ENCODE assay signal across 8 mouse cellular contexts in the genomic region with DNA sequence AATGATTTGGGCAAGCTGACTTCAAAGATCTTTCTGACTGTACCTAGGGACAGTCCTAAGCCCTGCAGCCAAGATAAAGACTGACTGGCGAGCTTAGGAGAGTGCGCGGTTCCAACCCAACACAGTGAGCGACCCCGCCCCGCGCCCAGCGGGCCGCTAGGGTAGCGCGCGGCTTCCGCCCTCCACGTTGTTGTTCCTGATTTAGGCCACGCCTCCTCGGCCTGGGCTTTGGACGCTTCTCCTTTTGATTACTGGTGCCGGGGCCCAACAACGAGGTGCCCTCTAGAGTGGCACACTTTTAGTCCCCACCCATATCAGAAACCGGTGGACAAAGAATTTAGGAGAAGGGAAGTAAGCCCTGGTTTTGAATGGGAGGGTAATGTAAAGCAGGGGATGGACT. TPM values are rescaled to one million over a fixed set of nuclear protein-coding genes. Genes with fewer than 3 reads are reported as not detected.
DNase-seq lines count a peak whose midpoint lies in the region; ATAC-seq and TF ChIP-seq lines count a peak whose summit lies in the region.

No protein-coding gene starts in this region.

- H3K4me3 ChIP-seq in layer of hippocampus, adult 2 months: peak overlapping the region; percentile 99
- peak overlapping the region; percentile 89 for H3K4me3 ChIP-seq in intestine, embryonic 16.5 days (ENCODE audit: low read length)
- peak overlapping the region; percentile 79 to 84 for H3K4me3 ChIP-seq in liver, embryonic 14.5 days (ENCODE audit: insufficient read depth in 1 of 2, low read depth in 2 of 2, low read length in 2 of 2)

- peak; percentile 64 for TF ChIP-seq CTCF in layer of hippocampus, adult 2 months (conservative IDR thresholded peaks at IDR 0.05)
- peak; percentile 63 for TF ChIP-seq CTCF in liver, embryonic 14.5 days (IDR thresholded peaks at IDR 0.05; ENCODE audit: low read depth)

- H3K4me1 ChIP-seq in intestine, embryonic 16.5 days (ENCODE audit: control insufficient read depth, insufficient read depth, low read length): peaks cover 34% of the 10 kb centered on the region
- peaks cover 32 to 54% of the 10 kb centered on the region in 2 experiments for H3K4me1 ChIP-seq in liver, embryonic 14.5 days (replicated peaks; ENCODE audit: control insufficient read depth in 2 of 2, insufficient read depth in 2 of 2, low read length in 1 of 2)

- ATAC-seq in common myeloid progenitor, adult 5-6 weeks (replicated peaks; ENCODE audit: low read depth, poor library complexity, severe bottlenecking): peak; percentile 39
- ATAC-seq in intestine, embryonic 16.5 days: peak; percentile 43
- peak; percentile 50 for ATAC-seq in liver, embryonic 14.5 days (ENCODE audit: insufficient read depth)

- under 1% methylated on average over 20 of the region's 20 CpGs for WGBS in intestine, embryonic 16.5 days
- under 1% methylated on average over 20 of the region's 20 CpGs for WGBS in liver, embryonic 14.5 days (ENCODE audit: insufficient replicate concordance)

- no peak for TF ChIP-seq EP300 in liver, embryonic 14.5 days (IDR thresholded peaks at IDR 0.05; ENCODE audit: low read depth)

- H3K27me3 ChIP-seq in intestine, embryonic 16.5 days (replicated peaks; ENCODE audit: control insufficient read depth, insufficient read depth, low read length): no peaks in the 10 kb centered on the region
- H3K27me3 ChIP-seq in liver, embryonic 14.5 days (ENCODE audit: control insufficient read depth, insufficient read depth, low read length): no peaks in the 10 kb centered on the region

- peak overlapping the region; percentile 62 for H3K9ac ChIP-seq in intestine, embryonic 16.5 days (ENCODE audit: low read depth, low read length)
- H3K9ac ChIP-seq in liver, embryonic 14.5 days (replicated peaks): peak overlapping the region; percentile 66

- peak overlapping the region; percentile 98 for H3K27ac ChIP-seq in layer of hippocampus, adult 2 months
- peak overlapping the region; percentile 97 for H3K27ac ChIP-seq in intestine, embryonic 16.5 days (ENCODE audit: low read length)
- peak overlapping the region; percentile 91 for H3K27ac ChIP-seq in liver, embryonic 14.5 days

- H3K36me3 ChIP-seq in intestine, embryonic 16.5 days (ENCODE audit: control insufficient read depth, insufficient read depth, low read length): no peaks in the 10 kb centered on the region
- H3K36me3 ChIP-seq in liver, embryonic 14.5 days (replicated peaks; ENCODE audit: control insufficient read depth, insufficient read depth, low read depth): no peaks in the 10 kb centered on the region

- peak overlapping the region; percentile 65 for H3K4me2 ChIP-seq in intestine, embryonic 16.5 days (ENCODE audit: low read depth, low read length)
- H3K4me2 ChIP-seq in liver, embryonic 14.5 days (ENCODE audit: low read depth): peak overlapping the region; percentile 100

- no peaks in the 10 kb centered on the region for H3K9me3 ChIP-seq in intestine, embryonic 16.5 days (ENCODE audit: control insufficient read depth, low read length)
- H3K9me3 ChIP-seq in liver, embryonic 14.5 days (ENCODE audit: control insufficient read depth, low read length): no peaks in the 10 kb centered on the region

- peak; percentile 57 for DNase-seq in layer of hippocampus, adult 2 months (ENCODE audit: low spot score in 2 of 2)
- DNase-seq in layer of hippocampus, adult 18-20 months (ENCODE audit: low spot score in 2 of 2): no peak
- peak; percentile 80 for DNase-seq in gastrocnemius, postnatal 10 days
- peak; percentile 74 to 80 (median 76) for DNase-seq in liver, embryonic 14.5 days (ENCODE audit: low read depth in 3 of 3, low spot score in 3 of 3)
- peak; percentile 89 to 94 for DNase-seq in natural killer cell, adult 2 months (ENCODE audit: low spot score in 2 of 2)
- DNase-seq in testis, postnatal 10 days (ENCODE audit: low spot score): peak; percentile 92

RNA-seq across cellular contexts. Expression of a gene that starts 0.9 kb away (rescaled TPM):
- 10 to 100 TPM; 31.3 to 32.8 TPM for total RNA-seq in layer of hippocampus, adult 2 months (2021)
- 10 to 100 TPM; 33.5 to 36.5 TPM for total RNA-seq in layer of hippocampus, adult 18-20 months (2021)
- total RNA-seq in common myeloid progenitor, adult 5-6 weeks (2017): 4.9 and 10.6 TPM in 2 replicates
- 1 to 10 TPM; 7.6 to 9.8 TPM for total RNA-seq in gastrocnemius, postnatal 10 days (2021)
- 3.1 and 4.0 TPM in 2 replicates for polyA plus RNA-seq in intestine, embryonic 16.5 days (2015; fragmentation: Nextera tagmentation; extraction: Ambion mirVana)
- 2.5 TPM in 2 replicates for polyA plus RNA-seq in liver, embryonic 14.5 days (2012; rRNA removed)
- polyA plus RNA-seq in liver, embryonic 14.5 days (2014; fragmentation: Nextera tagmentation; extraction: Ambion mirVana): 1.0 and 1.2 TPM in 2 replicates

RNA-seq across cellular contexts. Expression of a gene that starts 59.2 kb away (rescaled TPM):
- 10 to 100 TPM; 31.2 to 31.3 TPM for total RNA-seq in layer of hippocampus, adult 2 months (2021)
- total RNA-seq in layer of hippocampus, adult 18-20 months (2021): 10 to 100 TPM; 31.4 to 32.5 TPM
- total RNA-seq in common myeloid progenitor, adult 5-6 weeks (2017): 31.7 and 50.6 TPM in 2 replicates
- 10 to 100 TPM in 1 of 2 experiments, 1 to 10 TPM in 1; 9.1 to 11.7 TPM for total RNA-seq in gastrocnemius, postnatal 10 days (2021)
- polyA plus RNA-seq in intestine, embryonic 16.5 days (2015; fragmentation: Nextera tagmentation; extraction: Ambion mirVana): 36.2 and 41.4 TPM in 2 replicates
- 3.1 and 9.3 TPM in 2 replicates for polyA plus RNA-seq in liver, embryonic 14.5 days (2012; rRNA removed)
- polyA plus RNA-seq in liver, embryonic 14.5 days (2014; fragmentation: Nextera tagmentation; extraction: Ambion mirVana): 14.6 and 16.5 TPM in 2 replicates

Comparison
In these comparisons a context has a peak if more than half of its experiments do, and no peak if none do; other contexts are left out.
1. DNase-seq: peak in layer of hippocampus, adult 2 months (2 of 2), gastrocnemius, postnatal 10 days (single experiment), liver, embryonic 14.5 days (3 of 3), natural killer cell, adult 2 months (2 of 2) and testis, postnatal 10 days (single experiment); none in layer of hippocampus, adult 18-20 months (0 of 2).
2. Peak in every context shown above with its lines, with median percentiles within 50 percentile points of each other: H3K27ac ChIP-seq, H3K4me3 ChIP-seq and ATAC-seq.